Mouse (Mus musculus) kidney, embryonic 15.5 days (tissue): ENCODE results near the gene Upk3b. TPM values are rescaled to one million over a fixed set of nuclear protein-coding genes. Genes with fewer than 3 reads are reported as not detected.
A peak's percentile ranks its signal among the peaks of the same experiment; 100 is the strongest.

Source experiments
- ATAC-seq: fragments of 200-750 bp; cut with Nextera tagmentation; replicated peaks from 2 replicates; pipeline ENCODE4 v1.8.0; 2017; ENCODE audit warnings: moderate TSS enrichment; ENCODE audit not compliant: low FRiP score
- H3K27ac ChIP-seq: fragments of 300-500 bp; sonication (generic); 2 replicates; pipeline ENCODE4 v1.5.1; 2015; ENCODE audit warnings: mild to moderate bottlenecking, inconsistent platforms
- H3K27me3 ChIP-seq: fragments of 300-500 bp; sonication (generic); 2 replicates; pipeline ENCODE4 v1.6.1; 2015; ENCODE audit warnings: inconsistent platforms
- H3K36me3 ChIP-seq: fragments of 300-500 bp; sonication (generic); 2 replicates; pipeline ENCODE4 v1.6.1; 2015; ENCODE audit warnings: inconsistent platforms
- H3K4me1 ChIP-seq: fragments of 300-500 bp; sonication (generic); 2 replicates; pipeline ENCODE4 v1.6.1; 2015; ENCODE audit warnings: inconsistent platforms
- H3K4me2 ChIP-seq: fragments of 300-500 bp; sonication (generic); 2 replicates; pipeline ENCODE4 v1.6.1; 2015; ENCODE audit warnings: moderate library complexity, mild to moderate bottlenecking, inconsistent platforms
- H3K4me3 ChIP-seq: fragments of 300-500 bp; sonication (generic); replicated peaks from 2 replicates; pipeline ENCODE4 v1.5.1; 2015; ENCODE audit warnings: mild to moderate bottlenecking, inconsistent platforms
- H3K9ac ChIP-seq: fragments of 300-500 bp; sonication (generic); 2 replicates; pipeline ENCODE4 v1.6.1; 2015; ENCODE audit warnings: mild to moderate bottlenecking, inconsistent platforms
- H3K9me3 ChIP-seq: fragments of 300-500 bp; sonication (generic); replicated peaks from 2 replicates; pipeline ENCODE4 v1.6.1; 2016; ENCODE audit warnings: inconsistent platforms
- whole genome bisulfite sequencing: fragments of 180-500 bp; shearing (Covaris S2); methylation state at CpG from one replicate; pipeline ENCODE4 v1.1.7; 2015; ENCODE audit warnings: mixed read lengths; 5-methylcytosine and 5-hydroxymethylcytosine counted together
- polyA plus RNA-seq: library from polyadenylated mRNA; unstranded; fragments of >200 nt; fragmentation: Nextera tagmentation; extraction: Ambion mirVana; gene quantifications from 2 replicates; pipeline ENCODE4 v1.2.1, GENCODE M21; 2015

The Upk3b gene
- polyA plus RNA-seq, 1 experiment from 2014 or later: 5.9 TPM

GRCm38 (mm10) chr5:136082345-136082744 lies 44.0 kb downstream of the Upk3b start:
- Histone ChIP-seq H3K4me2 (no peak overlapping the region), H3K36me3 (no peaks in the 10 kb centered on the region), H3K4me1 (peaks cover 28% of the 10 kb centered on the region), H3K4me3 (no peak overlapping the region), H3K27me3 (no peaks in the 10 kb centered on the region), H3K9me3 (no peaks in the 10 kb centered on the region), H3K9ac (no peak overlapping the region), H3K27ac (no peak overlapping the region)
- no peak for ATAC-seq
- WGBS: 82% methylated on average over 4 of the region's 4 CpGs

- Histone ChIP-seq H3K4me3 (peak within 1 kb of the TSS; percentile 62), H3K4me2 (peak within 1 kb of the TSS; percentile 95), H3K27me3 (no peaks in the 10 kb centered on the region), H3K9me3 (no peaks in the 10 kb centered on the region), H3K4me1 (peaks cover 33% of the 10 kb centered on the region), H3K36me3 (no peaks in the 10 kb centered on the region), H3K9ac (peak within 1 kb of the TSS; percentile 60), H3K27ac (peak within 1 kb of the TSS; percentile 60)
- WGBS: 0% methylated on average over 24 of the region's 28 CpGs
- peak; percentile 95 for ATAC-seq
Observed at GRCm38 (mm10) chr5:136083669-136084107, 45.4 kb downstream of the Upk3b start, which contains the start of gene Rasa4. Rasa4 (plus strand) TSS chr5:136083916.

- Histone ChIP-seq H3K4me3 (peak overlapping the region; percentile 62), H3K9me3 (no peaks in the 10 kb centered on the region), H3K27ac (peak overlapping the region; percentile 43), H3K9ac (peak overlapping the region; percentile 60), H3K36me3 (no peaks in the 10 kb centered on the region), H3K4me1 (peaks cover 38% of the 10 kb centered on the region), H3K4me2 (peak overlapping the region; percentile 95), H3K27me3 (no peaks in the 10 kb centered on the region)
- 2% methylated on average over 23 of the region's 23 CpGs for WGBS
- peak; percentile 16 for ATAC-seq
Observed at GRCm38 (mm10) chr5:136084144-136084881, 46.0 kb downstream of the Upk3b start.

GRCm38 (mm10) chr5:136084891-136085651 lies 46.8 kb downstream of the Upk3b start:
- H3K4me1 ChIP-seq: peaks cover 38% of the 10 kb centered on the region
- no peaks in the 10 kb centered on the region for H3K27me3 ChIP-seq
- H3K9me3 ChIP-seq: no peaks in the 10 kb centered on the region
- H3K27ac ChIP-seq: peak overlapping the region; percentile 43
- WGBS: 12% methylated on average over 21 of the region's 21 CpGs
- H3K4me3 ChIP-seq: peak overlapping the region; percentile 62
- peak; percentile 60 for ATAC-seq
- no peak overlapping the region for H3K9ac ChIP-seq
- peak overlapping the region; percentile 95 for H3K4me2 ChIP-seq
- H3K36me3 ChIP-seq: no peaks in the 10 kb centered on the region

GRCm38 (mm10) chr5:136086290-136086689 lies 48.0 kb downstream of the Upk3b start:
- Histone ChIP-seq H3K27me3 (no peaks in the 10 kb centered on the region), H3K4me3 (no peak overlapping the region), H3K36me3 (no peaks in the 10 kb centered on the region), H3K27ac (no peak overlapping the region), H3K4me2 (no peak overlapping the region), H3K4me1 (peaks cover 38% of the 10 kb centered on the region), H3K9me3 (no peaks in the 10 kb centered on the region), H3K9ac (no peak overlapping the region)
- 90% methylated on average over 8 of the region's 8 CpGs for WGBS
- ATAC-seq: no peak

- no peak for ATAC-seq
- no peaks in the 10 kb centered on the region for H3K36me3 ChIP-seq
- 24% methylated on average over 14 of the region's 14 CpGs for WGBS
- no peaks in the 10 kb centered on the region for H3K27me3 ChIP-seq
- no peak overlapping the region for H3K4me2 ChIP-seq
- no peak overlapping the region for H3K27ac ChIP-seq
- no peaks in the 10 kb centered on the region for H3K9me3 ChIP-seq
- peaks cover 30% of the 10 kb centered on the region for H3K4me1 ChIP-seq
- H3K4me3 ChIP-seq: no peak overlapping the region
- H3K9ac ChIP-seq: no peak overlapping the region
Observed at GRCm38 (mm10) chr5:136088821-136089575, 50.7 kb downstream of the Upk3b start.

- peaks cover 11% of the 10 kb centered on the region; the same call in 1 of the 2 replicates for H3K4me1 ChIP-seq
- no peak overlapping the region for H3K9ac ChIP-seq
- no peaks in the 10 kb centered on the region for H3K9me3 ChIP-seq
- no peaks in the 10 kb centered on the region for H3K27me3 ChIP-seq
- no peak overlapping the region for H3K4me3 ChIP-seq
- no peak overlapping the region for H3K4me2 ChIP-seq
- WGBS: 65% methylated on average over 5 of the region's 5 CpGs
- no peak overlapping the region for H3K27ac ChIP-seq
- no peaks in the 10 kb centered on the region for H3K36me3 ChIP-seq
- no peak for ATAC-seq
Observed at GRCm38 (mm10) chr5:136091927-136092326, 53.6 kb downstream of the Upk3b start.

- Histone ChIP-seq H3K36me3 (no peaks in the 10 kb centered on the region), H3K9me3 (no peaks in the 10 kb centered on the region), H3K9ac (no peak overlapping the region), H3K4me3 (no peak overlapping the region), H3K4me1 (no peaks in the 10 kb centered on the region), H3K4me2 (no peak overlapping the region), H3K27ac (no peak overlapping the region), H3K27me3 (no peaks in the 10 kb centered on the region)
- ATAC-seq: no peak
- WGBS: 50% methylated on average over 8 of the region's 8 CpGs
Observed at GRCm38 (mm10) chr5:136094249-136095010, 56.1 kb downstream of the Upk3b start.

GRCm38 (mm10) chr5:136095089-136095488 lies 56.8 kb downstream of the Upk3b start:
- no peaks in the 10 kb centered on the region for H3K4me1 ChIP-seq
- H3K4me3 ChIP-seq: no peak overlapping the region
- no peaks in the 10 kb centered on the region for H3K27me3 ChIP-seq
- H3K9me3 ChIP-seq: no peaks in the 10 kb centered on the region
- H3K9ac ChIP-seq: no peak overlapping the region
- WGBS: 71% methylated on average over 7 of the region's 7 CpGs
- no peak for ATAC-seq
- no peaks in the 10 kb centered on the region for H3K36me3 ChIP-seq
- H3K4me2 ChIP-seq: no peak overlapping the region
- H3K27ac ChIP-seq: no peak overlapping the region
